Mouse (Mus musculus): ENCODE data around the gene Syt11.
"Not testable (repeated sequence)": the region's sequence is repeated elsewhere in the genome, so short reads cannot be mapped to it uniquely, and the experiment has no call there.

The Syt11 gene

GRCm38 (mm10) chr3:88774939-88775841, at the start of gene Syt11:
Gene Syt11 (minus strand): TSS chr3:88775164.
- not testable (repeated sequence) for DNase-seq

- DNase-seq, result no peak
Measured at GRCm38 (mm10) chr3:88803910-88804540, 29.1 kb upstream of the Syt11 start.

GRCm38 (mm10) chr3:88797507-88797906, 22.5 kb upstream of the Syt11 start:
- not testable (repeated sequence) for DNase-seq

- not testable (repeated sequence) for DNase-seq
Measured at GRCm38 (mm10) chr3:88788033-88788432, 13.1 kb upstream of the Syt11 start.

GRCm38 (mm10) chr3:88786805-88787204, 11.8 kb upstream of the Syt11 start:
- DNase-seq, result not testable (repeated sequence)

GRCm38 (mm10) chr3:88786323-88786722, 11.4 kb upstream of the Syt11 start:
- DNase-seq, result not testable (repeated sequence)

- DNase-seq, result no peak
Measured at GRCm38 (mm10) chr3:88784889-88785288, 9.9 kb upstream of the Syt11 start.

- DNase-seq, result not testable (repeated sequence)
Measured at GRCm38 (mm10) chr3:88773163-88773562, 1.8 kb downstream of the Syt11 start.

- DNase-seq, result peak; percentile 98
Measured at GRCm38 (mm10) chr3:88772399-88772798, 2.6 kb downstream of the Syt11 start.

- DNase-seq, result not testable (repeated sequence)
Measured at GRCm38 (mm10) chr3:88771941-88772280, 3.1 kb downstream of the Syt11 start.

GRCm38 (mm10) chr3:88771189-88771940, 3.6 kb downstream of the Syt11 start:
- DNase-seq, result peak; percentile 87

- DNase-seq, result no peak
Measured at GRCm38 (mm10) chr3:88762401-88762831, 12.5 kb downstream of the Syt11 start.

GRCm38 (mm10) chr3:88761619-88762018, 13.3 kb downstream of the Syt11 start:
- no peak for DNase-seq

GRCm38 (mm10) chr3:88758045-88758500, 16.9 kb downstream of the Syt11 start:
- peak; percentile 94 for DNase-seq

- peak; percentile 59 for DNase-seq
Measured at GRCm38 (mm10) chr3:88756276-88756675, 18.7 kb downstream of the Syt11 start.

- DNase-seq, result no peak
Measured at GRCm38 (mm10) chr3:88755541-88755940, 19.4 kb downstream of the Syt11 start.

- DNase-seq, result no peak
Measured at GRCm38 (mm10) chr3:88754283-88754682, 20.7 kb downstream of the Syt11 start.

- DNase-seq, result no peak
Measured at GRCm38 (mm10) chr3:88746871-88747231, 28.1 kb downstream of the Syt11 start.

- no peak for DNase-seq
Measured at GRCm38 (mm10) chr3:88746139-88746870, 28.7 kb downstream of the Syt11 start.

GRCm38 (mm10) chr3:88745534-88745933, 29.4 kb downstream of the Syt11 start:
- no peak for DNase-seq

GRCm38 (mm10) chr3:88740147-88740546, 34.8 kb downstream of the Syt11 start:
- DNase-seq, result no peak

GRCm38 (mm10) chr3:88738641-88739040, 36.3 kb downstream of the Syt11 start:
- DNase-seq, result no peak

- DNase-seq, result no peak
Measured at GRCm38 (mm10) chr3:88736556-88736955, 38.4 kb downstream of the Syt11 start.

Measured in layer of hippocampus, adult 9-11 months (tissue).